Mouse (Mus musculus) retina, postnatal 1 day (tissue): ENCODE measurements at regions not wholly inside any gene's neighbourhood (a gene's known extent, or its start where the extent isn't known, plus 50 kb on each side); places are given as distances from the start of the nearest gene placed in this dataset.

Source experiments
- DNase-seq: peaks from one replicate; pipeline ENCODE4 v3.0.0-alpha.2; 2012

DNA sequence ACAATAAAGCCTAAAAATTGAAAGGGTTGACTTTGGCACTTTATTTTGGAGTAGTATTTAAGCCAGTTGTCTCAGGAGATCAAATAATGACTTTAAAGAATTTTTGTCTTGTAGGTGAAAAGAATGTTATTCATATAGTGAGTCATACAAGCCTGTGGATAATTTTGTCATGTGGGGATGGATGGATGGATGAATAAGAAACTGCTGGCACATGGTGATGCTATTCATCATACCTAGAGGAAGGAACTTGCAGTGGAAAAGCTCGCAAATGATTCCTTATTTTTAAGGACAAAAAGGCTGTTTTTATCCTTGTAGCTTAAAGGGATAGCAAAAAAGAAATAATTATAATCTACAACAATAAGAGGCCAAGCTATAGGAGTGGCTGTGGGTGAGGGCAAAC is 655.4 kb upstream of the Auts2 start:
- no peak for DNase-seq

DNA sequence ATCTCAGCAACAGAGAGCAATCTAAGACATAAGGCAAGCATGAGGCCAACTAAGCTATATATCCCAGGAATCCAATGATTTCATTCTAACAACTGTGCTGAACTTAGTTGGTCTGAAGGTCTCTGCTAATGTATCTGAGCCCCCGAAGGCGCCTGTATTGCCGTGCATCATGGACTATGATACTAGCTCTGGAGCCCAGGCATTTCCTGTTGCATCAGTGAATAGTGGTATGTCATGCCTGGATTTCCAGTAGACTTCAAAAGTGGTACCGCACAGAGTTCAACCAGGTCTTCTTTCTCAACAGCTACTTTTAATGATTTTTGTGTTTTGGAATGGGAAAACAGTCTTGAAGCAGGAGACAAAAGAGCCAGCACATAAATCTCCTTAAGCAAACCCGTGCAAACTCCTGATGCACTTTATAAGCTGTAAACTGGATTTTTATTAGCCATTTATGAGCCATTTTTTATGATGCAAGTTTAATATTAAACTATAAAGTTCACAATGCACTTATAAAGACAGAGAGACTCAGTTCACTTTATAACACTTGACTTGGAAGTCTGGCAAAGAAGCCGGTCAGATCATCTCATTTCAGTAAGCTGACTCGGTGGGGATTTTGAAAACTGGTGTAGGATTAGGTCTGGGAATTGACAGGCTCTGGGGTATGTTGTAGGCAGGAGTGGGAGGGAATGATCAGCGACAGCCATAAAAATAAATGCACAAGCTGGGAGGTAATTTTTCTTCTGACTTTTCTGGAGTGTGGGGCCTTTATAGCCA is 646.8 kb upstream of the Auts2 start:
- no peak for DNase-seq

DNA sequence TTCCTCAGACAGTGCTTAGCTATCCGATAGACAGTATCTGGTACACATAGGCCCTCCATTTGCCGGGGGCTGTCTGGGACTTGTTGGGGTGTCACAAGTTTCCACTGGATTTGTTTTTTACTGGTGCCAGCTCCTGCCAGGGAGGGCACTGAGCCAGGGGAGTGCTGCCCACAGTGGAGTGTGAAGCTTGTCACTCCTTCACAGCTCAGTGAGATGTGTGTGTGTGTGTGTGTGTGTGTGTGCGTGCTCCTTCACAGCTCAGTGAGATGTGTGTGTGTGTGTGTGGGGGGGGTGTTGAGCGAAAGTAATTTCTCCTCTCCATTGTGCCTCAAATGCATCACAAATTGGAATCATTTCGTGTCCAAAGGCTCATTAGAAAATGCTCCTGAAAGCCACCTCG is 632.5 kb upstream of the Auts2 start:
- no peak for DNase-seq

GRCm38 (mm10) chr5:133173155-133173723 is 630.1 kb upstream of the Auts2 start:
- peak; percentile 61 for DNase-seq

DNA sequence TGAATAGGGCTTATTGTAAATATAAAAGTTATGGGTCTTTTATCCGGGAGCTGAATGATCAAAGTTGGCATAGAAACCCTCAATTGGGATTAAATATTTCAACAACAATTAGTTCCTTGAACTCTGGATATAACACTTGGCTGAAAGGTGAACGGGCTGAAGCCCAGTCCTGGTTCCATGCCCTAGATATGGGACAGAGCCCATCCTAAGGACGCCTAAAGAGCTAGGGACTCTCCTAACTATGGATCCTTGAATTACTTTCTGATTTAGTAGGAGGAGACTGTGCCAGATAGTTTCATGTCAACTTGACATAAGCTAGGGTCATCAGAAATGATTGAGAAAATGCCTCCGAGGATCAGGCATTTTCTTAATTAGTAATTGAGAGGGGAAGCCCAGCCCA is 629.5 kb upstream of the Auts2 start:
- DNase-seq = no peak

GRCm38 (mm10) chr5:133171266-133171665 is 628.1 kb upstream of the Auts2 start:
- peak; percentile 52 for DNase-seq

DNA sequence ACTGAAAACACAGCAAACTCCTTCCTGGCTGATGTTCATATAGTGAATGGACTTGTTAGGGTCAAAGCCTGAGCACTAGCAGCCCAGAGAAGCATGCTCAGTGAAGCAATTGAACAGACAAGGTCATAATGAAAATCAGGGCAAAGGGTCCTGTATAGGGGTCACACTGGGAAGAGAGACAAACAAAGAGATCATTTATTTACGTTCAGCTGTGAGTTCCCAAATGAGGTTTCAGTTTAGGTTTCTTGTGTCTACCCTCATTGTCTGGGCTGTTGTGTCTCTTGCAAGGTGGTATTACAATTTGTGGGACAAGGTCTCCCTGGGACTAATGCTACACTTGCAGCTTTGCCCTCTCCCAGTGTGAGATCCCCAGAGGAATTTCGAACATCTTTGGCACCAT is 624.4 kb upstream of the Auts2 start:
- peak; percentile 68 for DNase-seq

DNA sequence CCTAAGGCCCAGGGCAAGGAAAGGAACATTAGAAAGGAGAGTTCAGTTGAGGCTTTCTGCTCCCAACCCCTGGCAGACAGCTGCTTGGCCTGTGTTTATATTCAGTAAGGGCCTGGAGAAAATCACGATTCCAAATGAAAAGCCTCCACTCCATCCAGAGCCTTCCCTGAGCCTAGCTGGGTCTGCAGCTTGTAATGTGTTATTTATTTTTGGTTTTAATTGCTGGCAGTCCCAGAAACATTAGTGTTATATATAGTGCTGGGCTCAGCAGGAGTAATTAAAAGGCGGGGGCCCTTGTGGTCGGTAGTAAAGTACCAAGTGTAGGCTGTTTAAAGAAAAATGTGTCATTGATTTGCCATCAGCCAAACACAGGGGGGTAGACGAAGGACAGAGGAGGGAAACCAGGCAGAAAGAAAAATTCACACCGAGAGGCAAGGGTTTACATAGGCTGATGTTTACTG is 623.9 kb upstream of the Auts2 start:
- DNase-seq = no peak

DNA sequence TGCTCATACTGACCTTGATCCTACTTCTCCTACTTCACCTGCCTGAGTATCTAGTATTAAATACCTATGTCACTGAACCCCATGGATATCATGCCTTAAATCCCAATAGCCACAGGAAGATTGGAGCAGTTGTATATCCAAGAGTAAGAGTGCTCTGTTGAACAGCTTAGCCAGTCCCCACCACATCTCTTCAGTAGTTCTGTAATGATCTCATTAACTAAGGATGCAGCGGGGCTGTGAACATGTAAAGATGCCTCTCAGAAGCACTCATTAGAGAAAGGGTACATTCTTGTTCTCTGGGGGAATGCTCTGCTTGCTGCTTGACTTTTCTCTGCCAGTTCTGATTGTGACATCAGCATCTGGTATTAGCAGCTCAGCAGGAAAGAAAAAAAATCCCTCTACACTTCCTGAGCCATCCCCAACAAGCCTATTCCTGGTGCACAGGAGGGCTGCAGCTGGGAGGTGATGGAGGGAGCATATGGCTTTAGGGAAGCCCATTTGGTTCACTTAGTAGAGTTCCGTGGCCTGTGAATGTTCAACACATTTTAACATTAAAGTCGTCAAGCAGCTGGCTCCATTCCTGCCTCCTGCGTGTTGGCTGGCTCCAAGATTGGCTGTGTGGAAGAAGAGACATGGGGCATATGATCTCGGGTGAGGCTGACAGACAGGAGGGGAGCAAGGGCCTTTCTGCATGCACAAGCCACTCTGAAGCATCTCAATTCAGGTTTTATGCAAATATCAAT is 613.1 kb upstream of the Auts2 start:
- DNase-seq = no peak

GRCm38 (mm10) chr5:133145996-133146395 is 602.9 kb upstream of the Auts2 start:
- DNase-seq = no peak

GRCm38 (mm10) chr5:133143679-133144078 is 600.5 kb upstream of the Auts2 start:
- DNase-seq = no peak

DNA sequence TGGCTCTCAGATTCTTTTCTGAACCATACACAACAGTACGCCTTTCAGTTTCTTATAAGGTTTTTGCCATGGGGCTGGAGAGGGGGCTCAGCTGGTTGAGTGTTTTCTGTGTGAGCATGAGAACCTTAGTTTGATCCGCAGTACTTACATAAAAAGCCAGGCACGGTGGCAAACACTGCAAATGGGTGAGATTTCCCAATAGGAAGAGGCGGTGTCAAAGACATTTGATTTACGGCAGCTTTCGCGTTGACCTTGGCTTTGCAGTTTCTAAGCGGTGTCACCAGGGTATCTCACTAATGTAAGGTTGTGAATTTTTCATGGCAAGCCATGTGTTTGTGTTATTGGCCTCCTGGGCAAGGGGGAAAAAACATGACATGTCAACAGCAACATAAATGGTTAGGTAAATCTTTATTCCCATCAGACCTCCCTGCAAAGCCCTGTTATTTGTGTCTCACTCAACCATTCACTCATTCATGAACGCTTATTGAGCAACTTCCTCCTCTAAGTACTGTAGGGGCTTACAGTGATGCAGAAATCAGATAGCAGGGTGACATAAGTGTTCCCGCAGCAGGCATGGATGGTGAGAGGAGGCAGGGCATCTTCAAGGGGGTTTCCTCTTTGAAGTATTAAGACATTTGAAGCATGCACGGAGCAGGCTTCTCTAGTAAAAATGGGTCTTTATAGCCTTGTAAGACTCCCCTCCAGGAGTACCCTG is 599.4 kb upstream of the Auts2 start:
- peak; percentile 41 for DNase-seq

DNA sequence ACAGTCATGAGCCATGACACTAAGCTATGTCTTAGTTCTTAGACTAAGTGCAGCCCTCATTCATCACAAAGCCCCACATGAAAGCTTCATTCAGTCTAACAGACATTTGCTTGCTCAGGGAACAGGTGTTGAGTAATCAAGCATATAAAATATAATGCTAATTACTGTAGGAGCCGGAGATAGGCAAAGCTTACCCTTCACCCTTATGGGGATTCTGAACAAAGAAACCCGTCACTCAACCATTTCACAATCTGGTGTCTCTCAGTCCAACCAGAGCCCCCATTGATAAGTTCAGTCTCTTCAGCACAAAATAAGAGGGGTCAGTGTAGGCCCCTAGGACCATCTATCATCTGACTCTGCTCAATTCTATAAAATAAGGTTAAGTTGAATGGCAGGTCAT is 587.9 kb upstream of the Auts2 start:
- DNase-seq = peak; percentile 19

- DNase-seq = no peak
These were observed 587.2 kb upstream of the Auts2 start for GRCm38 (mm10) chr5:133130316-133130715.

DNA sequence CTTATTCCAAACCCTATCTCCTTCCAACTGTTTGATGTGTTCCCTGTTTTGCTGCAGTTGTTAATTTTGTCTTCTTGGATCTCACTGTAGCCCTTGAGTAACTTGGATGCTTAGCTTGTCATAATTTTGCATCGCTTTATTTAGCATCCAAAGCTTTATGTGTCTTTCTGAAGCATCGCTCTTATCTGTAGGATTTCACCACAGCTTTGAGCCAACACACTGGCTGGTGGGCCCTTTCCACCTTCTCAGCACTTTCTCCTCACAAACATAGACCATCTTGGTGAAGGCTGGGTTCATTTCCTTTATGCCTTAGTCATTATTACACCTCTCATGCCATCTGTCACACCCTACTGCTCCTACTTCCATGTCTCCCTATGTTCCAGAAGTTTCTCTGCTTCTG is 581.1 kb upstream of the Auts2 start:
- no peak for DNase-seq

DNA sequence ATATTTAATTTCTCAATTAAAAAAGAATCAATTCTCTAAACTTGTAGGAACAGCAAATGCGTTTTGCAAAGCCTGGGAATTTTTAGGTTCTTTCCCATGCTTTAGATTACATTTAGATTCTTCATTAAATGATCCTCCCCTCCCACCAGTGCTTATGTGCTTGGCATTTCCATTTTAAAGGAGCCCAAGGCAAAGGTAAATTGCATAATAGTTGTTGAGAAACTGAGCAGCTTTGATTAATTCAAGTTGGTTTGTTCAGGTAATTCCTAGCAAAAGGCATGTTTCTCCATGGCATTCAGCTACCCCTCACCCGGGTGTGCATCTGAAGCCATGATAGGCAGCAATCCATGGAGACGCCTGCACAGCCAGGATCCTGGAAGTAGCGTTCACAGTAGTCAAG is 570.8 kb upstream of the Auts2 start:
- DNase-seq = no peak

GRCm38 (mm10) chr5:133113183-133113582 is 570.0 kb upstream of the Auts2 start:
- no peak for DNase-seq

DNA sequence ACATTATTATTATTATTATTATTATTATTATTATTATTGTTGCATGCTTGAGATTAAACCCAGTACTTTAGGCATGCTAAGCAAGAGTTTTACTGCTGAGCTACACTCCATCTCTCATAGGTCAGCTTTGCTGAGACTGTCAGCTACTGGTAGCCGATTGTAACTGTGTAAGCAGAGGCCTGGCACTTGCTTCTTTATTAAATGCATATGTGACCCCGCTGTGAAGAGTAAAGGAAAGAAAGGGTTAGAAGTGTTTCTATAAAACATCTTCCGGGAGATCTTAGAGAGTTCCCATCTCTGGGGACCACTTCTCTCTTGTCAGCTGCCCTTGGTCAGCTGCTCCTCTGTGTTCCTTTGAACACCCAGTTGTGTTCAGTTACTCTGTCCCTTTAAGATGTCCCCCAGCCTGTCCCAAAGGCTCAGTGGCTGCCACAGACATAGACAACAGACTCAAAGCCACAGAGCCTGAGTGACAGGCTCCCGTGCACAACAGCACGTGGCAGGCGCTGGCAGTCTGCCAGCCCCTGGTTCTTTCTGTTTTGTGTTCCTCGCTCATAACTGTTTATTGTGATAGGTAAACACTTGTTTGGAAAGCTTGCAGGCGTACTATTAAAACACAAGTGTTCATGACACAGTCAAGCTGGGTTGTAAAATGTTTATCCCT is 563.7 kb upstream of the Auts2 start:
- DNase-seq = peak; percentile 86

DNA sequence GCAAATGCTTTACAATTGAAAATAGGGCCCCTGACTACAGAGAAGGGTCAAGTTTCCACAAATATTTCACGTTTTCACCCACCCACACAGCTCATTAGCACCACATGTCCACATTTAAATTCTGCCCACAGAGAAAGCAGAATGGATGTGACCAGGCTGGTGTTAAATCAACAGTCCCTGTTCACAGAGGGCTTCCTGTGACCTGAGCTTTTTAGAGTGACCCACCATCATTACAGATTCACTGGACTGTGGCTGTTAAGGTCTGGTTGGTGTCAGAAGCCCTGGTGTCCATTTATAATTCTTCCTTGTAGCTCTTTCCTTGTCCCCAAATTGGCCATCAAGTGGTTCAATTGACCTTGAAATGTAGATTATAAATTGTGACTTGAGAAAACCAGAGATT is 553.2 kb upstream of the Auts2 start:
- DNase-seq = no peak

- DNase-seq = no peak
These were observed 541.7 kb upstream of the Auts2 start for GRCm38 (mm10) chr5:133084859-133085258.

- no peak for DNase-seq
These were observed 537.6 kb upstream of the Auts2 start for GRCm38 (mm10) chr5:133080751-133081150.

DNA sequence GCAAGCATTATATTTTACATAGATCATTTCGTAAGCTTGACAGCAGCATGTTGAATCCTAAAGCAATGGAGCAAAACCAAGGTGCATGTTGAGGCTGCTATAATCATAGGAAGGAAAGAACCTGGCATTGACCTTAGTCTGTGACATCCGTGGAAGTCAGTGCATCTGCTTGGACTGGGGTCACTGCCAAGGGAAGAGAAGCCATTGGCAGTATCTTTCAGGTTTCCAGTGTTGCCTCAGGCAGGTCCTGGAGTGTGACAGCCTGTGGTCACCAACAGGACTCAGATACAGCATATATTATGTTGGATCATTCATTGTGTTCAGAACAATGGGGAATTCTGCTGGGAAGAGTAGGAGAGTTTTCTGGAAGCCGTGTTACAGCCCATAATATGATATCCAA is 535.8 kb upstream of the Auts2 start:
- no peak for DNase-seq

GRCm38 (mm10) chr5:133078390-133078789 is 535.2 kb upstream of the Auts2 start:
- no peak for DNase-seq
